Mouse (Mus musculus) heart, embryonic 15.5 days (tissue): ENCODE data around the gene Mgrn1. TPM values are rescaled to one million over a fixed set of nuclear protein-coding genes. Genes with fewer than 3 reads are reported as not detected.
A peak's percentile ranks its signal among the peaks of the same experiment; 100 is the strongest.

Experiments used
- ATAC-seq: fragments of 200-750 bp; cut with Nextera tagmentation; replicated peaks from 2 replicates; pipeline ENCODE4 v1.8.0; 2017; ENCODE audit warnings: low read depth, moderate TSS enrichment; ENCODE audit not compliant: insufficient number of reproducible peaks, insufficient read depth, low FRiP score
- H3K27ac ChIP-seq: fragments of 300-500 bp; sonication (generic); 2 replicates; pipeline ENCODE4 v1.5.1; 2015; ENCODE audit warnings: mild to moderate bottlenecking, inconsistent platforms
- H3K27me3 ChIP-seq: fragments of 300-500 bp; sonication (generic); 2 replicates; pipeline ENCODE4 v1.6.1; 2015; ENCODE audit warnings: inconsistent platforms
- H3K36me3 ChIP-seq: fragments of 300-500 bp; sonication (generic); 2 replicates; pipeline ENCODE4 v1.6.1; 2015; ENCODE audit warnings: mild to moderate bottlenecking, inconsistent platforms
- H3K4me1 ChIP-seq: fragments of 300-500 bp; sonication (generic); replicated peaks from 2 replicates; pipeline ENCODE4 v1.6.1; 2015; ENCODE audit warnings: inconsistent platforms
- H3K4me2 ChIP-seq: fragments of 300-500 bp; sonication (generic); 2 replicates; pipeline ENCODE4 v1.6.1; 2015; ENCODE audit warnings: inconsistent platforms, mild to moderate bottlenecking, moderate library complexity
- H3K4me3 ChIP-seq: fragments of 300-500 bp; sonication (generic); 2 replicates; pipeline ENCODE4 v1.5.1; 2015; ENCODE audit warnings: mild to moderate bottlenecking, inconsistent platforms
- H3K9ac ChIP-seq: fragments of 300-500 bp; sonication (generic); 2 replicates; pipeline ENCODE4 v1.6.1; 2015; ENCODE audit warnings: mild to moderate bottlenecking, inconsistent platforms
- H3K9me3 ChIP-seq: fragments of 300-500 bp; sonication (generic); replicated peaks from 2 replicates; pipeline ENCODE4 v1.6.1; 2016; ENCODE audit warnings: inconsistent platforms
- WGBS: fragments of 180-500 bp; shearing (Covaris S2); methylation state at CpG from one replicate; pipeline ENCODE4 v1.1.7; 2015; ENCODE audit warnings: mixed read lengths; 5-methylcytosine and 5-hydroxymethylcytosine counted together
- polyA plus RNA-seq: library from polyadenylated mRNA; unstranded; fragments of >200 nt; fragmentation: Nextera tagmentation; extraction: Ambion mirVana; gene quantifications from 2 replicates; pipeline ENCODE4 v1.2.1, GENCODE M21; 2015

Mgrn1 gene
- polyA plus RNA-seq, 1 experiment from 2014 or later: 101 TPM

DNA sequence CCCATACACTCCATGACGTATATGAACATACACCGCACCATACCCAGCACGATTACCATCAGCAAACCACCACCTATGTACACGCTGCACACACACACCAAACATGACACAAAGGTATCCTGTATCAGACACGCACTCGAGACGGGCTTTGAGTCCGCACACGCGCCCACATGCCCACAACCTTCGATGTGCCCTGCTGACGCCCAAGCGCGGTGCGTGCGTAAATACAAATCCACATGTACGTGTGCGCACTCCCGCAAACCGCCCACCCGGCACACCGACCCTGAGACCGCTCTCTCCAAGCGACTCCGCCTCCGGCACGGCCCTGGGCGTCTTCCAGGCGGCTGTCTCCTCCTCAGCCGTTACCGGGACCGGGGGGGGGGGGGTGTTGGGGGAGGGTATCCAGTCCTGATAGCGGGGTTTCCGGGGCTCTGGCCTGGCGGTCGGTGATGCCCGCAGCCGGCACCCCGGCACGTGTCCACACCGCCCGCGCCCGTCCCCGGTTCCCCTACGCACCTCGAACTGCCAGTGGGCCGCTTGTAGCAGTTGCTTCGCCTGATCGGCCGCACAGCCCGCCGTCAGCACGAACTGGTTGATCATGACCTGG lies 6.8 kb upstream of the Mgrn1 start:
- Histone ChIP-seq H3K4me3 (peak overlapping the region; percentile 95), H3K27ac (peak overlapping the region; percentile 100), H3K4me2 (peak overlapping the region; percentile 90), H3K36me3 (peaks cover 8% of the 10 kb centered on the region; the same call in 1 of the 2 replicates), H3K4me1 (peaks cover 47% of the 10 kb centered on the region), H3K9ac (peak overlapping the region; percentile 91), H3K27me3 (no peaks in the 10 kb centered on the region), H3K9me3 (no peaks in the 10 kb centered on the region)
- under 1% methylated on average over 54 of the region's 54 CpGs for WGBS
- ATAC-seq: peak; percentile 7

DNA sequence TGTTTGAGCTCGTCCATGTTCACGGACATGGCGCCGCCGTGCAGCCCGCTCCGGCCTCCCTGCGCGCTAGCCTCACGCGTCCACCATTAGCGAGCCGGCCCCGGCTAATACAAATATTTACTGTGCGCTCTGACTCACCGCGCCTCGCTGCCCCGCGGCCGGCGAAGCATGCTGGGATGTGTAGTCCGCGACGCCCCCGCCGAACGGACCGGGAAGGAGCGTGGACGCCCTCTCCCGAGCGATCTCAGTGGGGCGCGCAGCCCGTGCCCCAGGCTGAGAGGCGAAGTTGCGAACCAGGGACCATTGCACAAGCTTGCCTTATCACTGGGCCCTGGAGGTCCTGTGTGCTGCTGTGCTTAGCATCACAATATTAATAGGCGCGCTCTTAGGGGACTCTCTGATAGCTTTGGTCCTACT lies 6.3 kb upstream of the Mgrn1 start:
- H3K4me1 ChIP-seq: peaks cover 47% of the 10 kb centered on the region

DNA sequence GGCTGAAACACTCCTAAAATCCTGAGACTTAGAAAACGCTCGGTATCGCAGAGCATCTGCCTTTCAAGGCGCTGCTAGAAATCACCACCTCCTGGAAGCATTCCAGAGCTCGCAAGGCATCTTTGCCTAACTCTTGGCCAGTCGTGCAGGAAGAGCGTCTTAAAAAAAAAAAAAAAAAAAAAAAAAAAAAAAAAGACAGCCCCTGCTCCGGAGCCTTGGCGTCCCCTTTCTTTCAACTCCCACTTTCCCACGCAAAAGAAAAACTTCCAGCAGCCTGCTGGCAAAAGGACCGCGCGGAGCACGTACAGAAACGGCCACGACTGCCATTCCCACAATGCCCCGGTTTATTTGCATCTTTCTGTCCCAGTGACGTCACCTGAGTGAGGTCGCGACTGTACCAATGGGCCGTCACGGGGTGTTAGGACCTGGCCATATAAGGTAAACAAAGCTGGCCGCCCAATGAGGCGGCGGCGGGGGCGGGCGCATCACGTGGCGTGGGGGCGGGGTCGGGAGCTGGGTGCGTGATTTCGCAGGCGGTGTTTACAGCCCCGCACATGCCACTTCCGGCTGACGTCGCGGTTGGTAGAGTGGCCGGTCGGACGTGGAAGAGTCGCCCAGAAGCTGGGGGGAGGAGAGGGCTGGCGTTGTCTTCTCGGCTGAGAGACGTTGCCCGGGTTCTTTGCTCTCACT lies 5.8 kb upstream of the Mgrn1 start, which contains the start of gene Ubald1:
Gene Ubald1 (minus strand): TSS at position 180 of the 690 bp plus-strand sequence.
- Histone ChIP-seq H3K4me3 (peak within 1 kb of the TSS; percentile 95), H3K9me3 (no peaks in the 10 kb centered on the region), H3K27ac (peak within 1 kb of the TSS; percentile 100), H3K27me3 (no peaks in the 10 kb centered on the region), H3K9ac (peak within 1 kb of the TSS; percentile 91), H3K36me3 (no peaks in the 10 kb centered on the region), H3K4me2 (peak within 1 kb of the TSS; percentile 90), H3K4me1 (peaks cover 48% of the 10 kb centered on the region)
- under 1% methylated on average over 48 of the region's 48 CpGs for WGBS
- ATAC-seq: peak; percentile 85

More for the DNA sequence above, 6.3 kb upstream of the Mgrn1 start:
- H3K36me3 ChIP-seq: peaks cover 3% of the 10 kb centered on the region; the same call in 1 of the 2 replicates
- ATAC-seq: peak; percentile 74
- H3K9ac ChIP-seq: peak overlapping the region; percentile 91
- peak overlapping the region; percentile 95 for H3K4me3 ChIP-seq
- peak overlapping the region; percentile 100 for H3K27ac ChIP-seq
- H3K4me2 ChIP-seq: peak overlapping the region; percentile 90
- H3K9me3 ChIP-seq: no peaks in the 10 kb centered on the region
- H3K27me3 ChIP-seq: no peaks in the 10 kb centered on the region
- under 1% methylated on average over 40 of the region's 40 CpGs for WGBS

DNA sequence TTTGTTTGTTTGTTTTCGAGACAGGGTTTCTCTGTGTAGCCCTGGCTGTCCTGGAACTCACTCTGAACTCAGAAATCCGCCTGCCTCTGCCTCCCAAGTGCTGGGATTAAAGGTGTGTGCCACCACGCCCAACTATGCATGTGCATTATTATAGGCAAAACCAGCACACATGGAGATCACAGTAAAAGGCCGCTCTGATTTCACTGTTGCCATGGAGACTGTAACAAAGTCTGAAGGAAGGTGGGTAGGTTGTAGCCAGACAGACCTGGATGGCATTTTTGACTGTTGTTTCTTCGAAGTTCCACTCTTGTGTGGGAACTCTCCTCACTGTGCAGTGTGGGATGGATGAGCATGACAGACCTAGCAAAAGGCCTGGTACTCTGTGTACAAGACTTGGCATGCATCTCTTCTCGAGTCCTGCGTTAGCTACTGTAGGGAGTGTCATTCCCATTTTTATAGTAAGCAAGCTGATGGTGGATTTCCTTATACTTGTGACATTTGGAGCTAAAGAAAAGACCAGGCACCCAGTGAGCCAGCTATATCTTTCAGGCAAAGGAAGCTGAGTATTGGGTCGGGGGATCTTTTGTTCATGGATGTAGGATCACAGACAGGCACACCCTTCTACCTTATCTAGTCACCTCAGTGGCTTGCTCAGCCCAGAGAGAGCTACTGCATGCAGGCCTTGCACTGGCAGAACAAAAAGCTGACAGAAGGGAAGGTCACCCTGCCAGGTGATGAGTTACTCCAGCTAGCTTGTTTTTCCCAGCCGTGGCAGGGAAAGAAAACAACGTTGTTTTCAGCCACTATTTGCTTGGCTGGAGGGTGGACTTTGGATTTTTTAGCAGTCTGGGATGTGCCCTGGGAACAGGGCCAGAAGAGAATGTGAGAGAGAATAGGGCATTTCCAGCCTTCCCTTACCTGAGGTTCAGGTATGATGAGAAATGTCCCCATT lies 4.4 kb upstream of the Mgrn1 start:
- H3K27me3 ChIP-seq: no peaks in the 10 kb centered on the region
- peak overlapping the region; percentile 95 for H3K4me3 ChIP-seq
- peak overlapping the region; percentile 74 for H3K4me2 ChIP-seq
- H3K4me1 ChIP-seq: peaks cover 38% of the 10 kb centered on the region
- H3K9me3 ChIP-seq: no peaks in the 10 kb centered on the region
- peak overlapping the region; percentile 100 for H3K27ac ChIP-seq
- 0 out of 2 replicates have a peak overlapping the region, but pooled peaks have one; percentile 1 for H3K9ac ChIP-seq
- 70% methylated on average over 10 of the region's 10 CpGs for WGBS
- no peaks in the 10 kb centered on the region for H3K36me3 ChIP-seq
- ATAC-seq: no peak

DNA sequence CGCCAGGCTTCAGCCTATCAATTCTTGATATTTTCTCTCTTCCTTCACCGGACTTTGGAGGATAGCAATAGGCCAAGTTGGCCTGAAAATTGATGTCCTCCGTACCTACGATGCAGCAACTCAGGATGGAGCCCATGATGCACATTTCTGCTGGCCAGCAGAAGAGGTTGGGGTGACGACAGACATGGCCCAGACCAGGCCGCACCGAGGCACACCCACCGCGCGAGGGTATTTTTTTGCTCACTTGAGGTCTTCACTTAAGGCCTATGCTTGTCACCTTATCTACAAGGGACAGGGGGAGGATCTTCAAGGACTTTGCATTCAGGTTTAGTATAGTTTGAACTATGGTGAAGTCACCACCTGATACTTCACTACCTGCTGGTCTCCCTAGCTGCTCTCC lies 1.1 kb upstream of the Mgrn1 start:
- no peak overlapping the region; the same call in 1 of the 2 replicates for H3K4me3 ChIP-seq
- H3K27me3 ChIP-seq: no peaks in the 10 kb centered on the region
- H3K9me3 ChIP-seq: no peaks in the 10 kb centered on the region
- WGBS: 58% methylated on average over 10 of the region's 10 CpGs
- H3K4me1 ChIP-seq: peaks cover 37% of the 10 kb centered on the region
- H3K9ac ChIP-seq: no peak overlapping the region
- H3K4me2 ChIP-seq: 0 out of 2 replicates have a peak overlapping the region, but pooled peaks have one; percentile 76
- H3K36me3 ChIP-seq: no peaks in the 10 kb centered on the region
- peak overlapping the region; percentile 93 for H3K27ac ChIP-seq
- no peak for ATAC-seq

DNA sequence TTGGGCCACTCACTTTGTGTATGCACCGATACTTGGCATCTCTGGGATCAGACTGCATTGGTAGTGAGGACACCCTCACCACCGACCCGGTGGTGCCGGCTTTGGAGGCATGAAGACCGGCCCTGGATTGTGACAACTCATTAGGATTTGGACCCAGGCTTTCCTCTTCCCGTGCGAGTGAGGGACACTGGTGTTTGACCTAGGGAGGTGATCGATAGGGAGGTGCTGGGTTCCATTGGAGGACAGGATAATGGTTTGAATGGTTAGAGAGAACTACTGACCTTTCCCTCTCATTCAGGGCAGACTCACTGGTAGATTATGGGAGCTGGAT lies 606 bp downstream of the Mgrn1 start:
- Histone ChIP-seq H3K27ac (peak overlapping the region; percentile 93), H3K4me3 (peak overlapping the region; percentile 77), H3K4me2 (peak overlapping the region; percentile 76), H3K4me1 (peaks cover 47% of the 10 kb centered on the region), H3K9me3 (no peaks in the 10 kb centered on the region), H3K36me3 (no peaks in the 10 kb centered on the region), H3K27me3 (no peaks in the 10 kb centered on the region), H3K9ac (peak overlapping the region; percentile 81)
- no peak for ATAC-seq
- WGBS: 0% methylated on average over 8 of the region's 8 CpGs

DNA sequence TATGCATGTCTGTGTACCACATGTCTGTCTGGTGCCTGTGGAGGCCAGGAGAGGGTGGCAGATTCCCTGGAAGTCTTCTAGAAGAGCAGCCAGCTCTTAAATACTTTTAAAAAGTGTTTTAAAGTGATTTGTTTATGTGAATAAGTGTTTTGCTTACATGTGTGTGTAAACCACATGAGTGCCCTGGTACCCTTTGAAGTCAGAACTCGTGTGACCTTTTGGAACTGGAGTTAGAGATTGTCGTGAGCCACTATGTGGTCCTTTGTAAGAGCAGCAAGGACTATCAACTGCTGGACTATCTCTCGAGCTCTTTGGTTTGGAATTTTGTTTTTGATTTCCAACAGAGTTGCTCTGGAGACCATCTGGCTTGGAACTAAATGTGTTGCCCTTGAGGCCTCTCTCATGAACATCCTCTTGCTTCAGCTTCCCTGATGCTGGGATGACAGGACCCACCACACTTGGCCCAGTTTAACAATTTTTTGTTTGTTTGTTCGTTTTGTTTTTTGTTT lies 4.2 kb downstream of the Mgrn1 start:
- Histone ChIP-seq H3K27me3 (no peaks in the 10 kb centered on the region), H3K36me3 (no peaks in the 10 kb centered on the region), H3K9ac (no peak overlapping the region), H3K4me3 (no peak overlapping the region), H3K27ac (peak overlapping the region; percentile 56), H3K4me2 (no peak overlapping the region), H3K9me3 (no peaks in the 10 kb centered on the region), H3K4me1 (peaks cover 52% of the 10 kb centered on the region)
- ATAC-seq: no peak
- WGBS: 34% methylated on average over 4 of the region's 4 CpGs

DNA sequence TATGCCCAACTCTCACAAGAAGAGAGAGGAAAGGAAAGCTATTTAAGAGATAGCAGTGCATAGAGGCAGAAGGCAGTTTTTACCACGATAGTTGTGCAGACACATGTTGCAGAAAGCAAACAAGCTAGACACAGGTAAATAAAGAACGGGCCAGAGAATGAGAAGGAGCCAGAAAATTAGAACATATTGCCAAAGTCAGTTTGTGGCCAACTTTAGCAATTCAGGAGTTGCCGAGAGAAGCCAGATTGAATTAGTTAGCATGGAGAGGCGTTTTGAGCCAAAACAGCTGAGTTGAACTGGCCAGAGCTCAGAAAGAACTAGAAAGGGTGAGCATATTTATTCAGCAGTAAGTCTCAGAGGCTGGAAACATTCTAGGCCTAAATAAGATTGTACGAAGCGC lies 6.1 kb downstream of the Mgrn1 start:
- no peak overlapping the region for H3K4me2 ChIP-seq
- H3K9me3 ChIP-seq: no peaks in the 10 kb centered on the region
- ATAC-seq: no peak
- H3K36me3 ChIP-seq: no peaks in the 10 kb centered on the region
- no peaks in the 10 kb centered on the region for H3K27me3 ChIP-seq
- H3K4me1 ChIP-seq: peaks cover 63% of the 10 kb centered on the region
- H3K9ac ChIP-seq: no peak overlapping the region
- H3K4me3 ChIP-seq: no peak overlapping the region
- 80% methylated on average over 6 of the region's 6 CpGs for WGBS
- no peak overlapping the region for H3K27ac ChIP-seq

DNA sequence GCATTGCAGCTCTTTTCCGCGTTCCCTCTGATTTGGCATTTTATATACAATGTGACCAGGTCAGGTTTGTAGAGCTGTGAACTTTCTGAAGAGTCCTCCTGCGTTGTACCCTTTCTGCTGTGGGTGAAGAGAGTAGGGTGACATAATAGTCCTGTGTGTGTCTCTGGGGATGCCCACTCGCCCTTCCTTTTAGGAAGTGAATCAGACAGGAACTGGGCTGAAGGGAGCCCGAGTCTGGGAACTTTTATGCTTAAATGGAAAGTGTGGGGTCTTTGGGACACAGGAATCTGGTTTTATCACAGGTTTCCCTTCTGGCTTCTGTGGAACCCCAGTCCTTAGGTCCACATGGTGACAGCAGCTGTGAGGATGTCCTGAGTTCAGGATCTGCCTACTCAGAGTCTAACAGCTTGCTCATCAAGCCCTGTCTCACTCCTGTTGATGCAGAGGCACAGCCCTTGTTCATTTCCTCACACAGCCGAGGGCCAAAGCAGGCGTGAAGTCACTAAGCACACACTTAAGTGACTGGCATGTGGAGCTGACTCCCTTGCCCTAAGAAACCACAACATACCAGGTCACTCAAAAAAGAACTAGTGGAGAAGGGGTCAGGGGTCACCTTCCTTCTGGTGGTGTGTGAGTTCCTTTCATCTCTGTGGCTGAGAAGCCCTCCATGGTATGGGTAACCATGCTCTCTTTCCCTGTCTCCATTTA lies 8.3 kb downstream of the Mgrn1 start:
- H3K4me3 ChIP-seq: no peak overlapping the region
- H3K9ac ChIP-seq: no peak overlapping the region
- H3K9me3 ChIP-seq: no peaks in the 10 kb centered on the region
- H3K4me2 ChIP-seq: no peak overlapping the region
- ATAC-seq: no peak
- no peaks in the 10 kb centered on the region; the same call in 1 of the 2 replicates for H3K36me3 ChIP-seq
- H3K27ac ChIP-seq: peak overlapping the region; percentile 32
- WGBS: 69% methylated on average over 7 of the region's 7 CpGs
- H3K4me1 ChIP-seq: peaks cover 57% of the 10 kb centered on the region
- no peaks in the 10 kb centered on the region for H3K27me3 ChIP-seq

DNA sequence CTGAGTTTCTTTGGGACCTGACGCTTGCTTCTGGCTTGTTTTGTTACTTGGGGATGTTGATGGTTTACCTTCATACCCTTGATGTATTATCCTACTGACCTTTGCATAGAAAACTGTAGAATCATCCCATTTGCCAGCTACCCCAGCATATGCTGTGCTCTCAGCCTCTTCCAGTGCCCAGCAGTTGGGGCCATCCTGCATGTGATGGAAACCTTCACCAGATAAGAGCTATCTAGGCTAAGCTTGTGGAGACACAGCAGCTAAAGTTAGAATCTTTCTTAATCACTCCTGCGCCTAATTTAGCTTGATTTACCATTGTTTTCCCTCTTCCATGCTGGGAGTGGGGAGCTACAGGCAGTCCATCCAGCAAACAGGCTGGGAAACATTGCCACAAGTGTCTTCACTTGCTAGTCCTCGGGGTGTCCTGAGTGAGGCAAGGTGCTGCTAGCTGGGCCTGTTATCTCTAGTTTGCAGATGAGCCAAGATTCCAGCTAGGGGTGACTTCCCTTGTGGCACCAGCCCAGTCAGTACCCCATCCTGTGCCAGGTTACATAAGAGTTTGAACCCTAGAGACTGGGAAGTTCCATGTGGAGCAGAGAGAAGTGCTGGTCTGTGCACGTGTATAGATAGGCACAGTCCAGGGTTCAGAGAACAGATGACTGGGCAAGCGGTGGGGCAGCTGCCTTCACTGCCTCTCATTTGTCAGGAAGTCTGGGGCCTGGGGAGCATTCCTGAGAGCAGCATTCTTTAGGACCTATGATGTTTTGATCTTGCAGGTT lies 10.4 kb downstream of the Mgrn1 start:
- 28% methylated on average over 5 of the region's 5 CpGs for WGBS
- peak; percentile 69; the same call in 1 of the 2 replicates for ATAC-seq
- H3K4me1 ChIP-seq: peaks cover 43% of the 10 kb centered on the region
- no peaks in the 10 kb centered on the region for H3K9me3 ChIP-seq
- no peak overlapping the region for H3K9ac ChIP-seq
- H3K4me2 ChIP-seq: peak overlapping the region; percentile 6; the same call in 1 of the 2 replicates
- no peak overlapping the region for H3K4me3 ChIP-seq
- peak overlapping the region; percentile 64 for H3K27ac ChIP-seq
- no peaks in the 10 kb centered on the region; the same call in 1 of the 2 replicates for H3K36me3 ChIP-seq
- H3K27me3 ChIP-seq: no peaks in the 10 kb centered on the region
